Mouse (Mus musculus) macrophage (primary cell): ENCODE data around the gene Olfr314. TPM values are rescaled to one million over a fixed set of nuclear protein-coding genes. Genes with fewer than 3 reads are reported as not detected.
"Not testable (repeated sequence)": the region's sequence is repeated elsewhere in the genome, so short reads cannot be mapped to it uniquely, and the experiment has no call there.

Experiments
- H3K27ac ChIP-seq: fragments of 350-480 bp; formaldehyde crosslinking; 2 replicates; pipeline ENCODE4 v1.9.0; 2021
- H3K36me3 ChIP-seq: fragments of 350-480 bp; formaldehyde crosslinking; 2 replicates; pipeline ENCODE4 v1.9.0; 2021; ENCODE audit errors: inconsistent target
- H3K4me3 ChIP-seq: fragments of 350-480 bp; formaldehyde crosslinking; 2 replicates; pipeline ENCODE4 v1.9.0; 2021; ENCODE audit errors: inconsistent target
- H3K79me2 ChIP-seq: fragments of 350-480 bp; formaldehyde crosslinking; 2 replicates; pipeline ENCODE4 v1.9.0; 2021; ENCODE audit errors: inconsistent target
- WGBS: methylation state at CpG from one replicate; pipeline ENCODE4 v1.1.7; 2026; ENCODE audit warnings: inconsistent platforms; ENCODE audit not compliant: missing documents; 5-methylcytosine and 5-hydroxymethylcytosine counted together
- polyA plus RNA-seq: library from polyadenylated mRNA; stranded (reverse); fragments of 250-400 nt; gene quantifications from 3 replicates; pipeline ENCODE4 v1.2.4, GENCODE M21; 2018; ENCODE audit warnings: inconsistent platforms
- total RNA-seq, 78 experiments: library from RNA; depleted of rRNA; stranded (reverse); fragments of 250-400 nt; gene quantifications; 1 replicate in 9 of 78; 2 replicates in 24 of 78; 3 replicates in 43 of 78; 4 replicates in 2 of 78; pipeline ENCODE4 v1.2.4; 2018; ENCODE audit warnings: inconsistent platforms in 56 of 78

Gene Olfr314
- total RNA-seq (2018; cell fraction: chromatin; rRNA removed), result not detected
- not detected for total RNA-seq (2018; cell fraction: cytosol; rRNA removed)
- not detected for total RNA-seq (2018; cell fraction: nucleus; rRNA removed)
- polyA plus RNA-seq, result not detected in 3 replicates

DNA sequence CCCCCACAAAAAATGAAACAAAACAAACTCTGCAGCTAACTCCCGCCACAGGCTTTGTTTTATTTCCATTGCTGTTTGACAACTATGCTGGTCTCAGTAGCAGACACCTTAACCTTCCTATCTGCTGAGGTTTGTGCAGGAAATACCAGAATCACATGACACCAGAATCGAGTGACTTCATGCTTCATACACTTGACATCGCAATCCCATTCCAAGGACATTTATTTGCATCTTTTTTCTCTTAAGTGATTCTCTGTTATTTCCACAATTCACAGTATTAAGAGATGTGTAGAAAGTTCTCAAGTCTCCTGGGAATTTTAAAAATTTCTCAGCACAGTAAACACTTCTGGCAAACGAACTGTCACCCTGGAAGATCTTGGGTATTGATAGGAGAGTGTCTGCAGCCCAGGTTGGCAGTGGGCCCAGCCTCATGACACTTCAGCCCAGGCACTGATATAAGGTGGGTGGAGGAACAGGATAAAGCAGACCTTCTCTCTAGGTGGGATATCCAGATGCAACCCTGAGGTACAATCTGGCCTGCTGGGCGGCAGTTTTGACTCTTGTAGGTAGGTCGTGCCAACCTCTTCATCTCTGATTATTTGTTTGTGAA lies at the start of gene Olfr314:
Gene Olfr314 (plus strand): TSS at position 473 of the 610 bp plus-strand sequence.
- Histone ChIP-seq H3K36me3 (no peaks in the 10 kb centered on the region), H3K4me3 (no peak within 1 kb of the TSS), H3K27ac (no peak within 1 kb of the TSS), H3K79me2 (no peaks in the 10 kb centered on the region)
- WGBS, result 74% methylated on average over 6 of the region's 6 CpGs

DNA sequence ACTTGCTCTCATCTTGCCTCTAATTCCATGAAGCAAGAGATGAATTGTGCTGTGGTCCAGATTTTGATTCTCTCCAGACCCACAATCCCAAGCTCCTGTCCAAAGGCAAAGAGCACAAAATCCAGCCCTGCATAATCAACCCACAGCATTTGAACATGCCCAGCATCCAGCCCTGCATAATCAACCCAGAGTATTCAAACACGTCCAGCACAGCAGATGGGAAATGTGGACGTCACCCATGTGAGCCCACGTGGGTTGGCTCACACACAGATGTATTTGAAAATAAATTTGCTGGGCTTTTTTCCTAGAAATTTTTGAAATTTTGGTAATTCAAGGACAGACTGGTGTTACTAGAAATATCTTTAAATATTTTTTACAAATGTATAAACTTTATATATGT lies 49.4 kb upstream of the Olfr314 start:
- 71% methylated on average over 3 of the region's 3 CpGs for WGBS
- no peak overlapping the region for H3K4me3 ChIP-seq
- H3K79me2 ChIP-seq, result no peaks in the 10 kb centered on the region
- H3K27ac ChIP-seq, result no peak overlapping the region
- no peaks in the 10 kb centered on the region for H3K36me3 ChIP-seq

DNA sequence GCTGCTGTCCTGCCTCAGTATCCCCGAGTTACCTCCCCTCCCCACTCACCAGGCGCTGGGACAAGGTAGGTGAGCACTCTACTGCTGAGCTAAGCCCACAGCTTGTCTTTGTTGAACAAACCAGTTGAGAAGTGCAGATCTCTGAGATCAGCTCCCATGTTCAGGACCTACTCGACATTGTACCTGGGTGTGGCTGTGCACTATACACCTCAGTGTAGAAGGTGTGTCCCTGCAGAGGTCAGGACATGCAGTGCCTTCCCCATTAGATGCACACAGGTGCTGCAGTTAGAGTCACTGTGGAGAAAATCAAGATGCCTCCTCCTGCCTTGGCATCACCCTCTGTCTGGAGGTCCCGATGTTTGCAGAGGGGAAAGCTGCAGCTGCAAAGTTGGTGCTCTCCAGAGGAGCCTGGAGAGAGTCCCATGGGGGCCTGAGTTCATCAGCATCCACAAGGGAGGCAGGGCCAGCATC lies 43.9 kb upstream of the Olfr314 start, which contains the start of gene Olfr317:
Gene Olfr317 (minus strand): TSS at position 421 of the 471 bp plus-strand sequence.
- H3K4me3 ChIP-seq, result no peak within 1 kb of the TSS
- H3K36me3 ChIP-seq, result no peaks in the 10 kb centered on the region
- H3K27ac ChIP-seq, result no peak within 1 kb of the TSS
- no peaks in the 10 kb centered on the region for H3K79me2 ChIP-seq
- WGBS, result 71% methylated on average over 4 of the region's 4 CpGs

DNA sequence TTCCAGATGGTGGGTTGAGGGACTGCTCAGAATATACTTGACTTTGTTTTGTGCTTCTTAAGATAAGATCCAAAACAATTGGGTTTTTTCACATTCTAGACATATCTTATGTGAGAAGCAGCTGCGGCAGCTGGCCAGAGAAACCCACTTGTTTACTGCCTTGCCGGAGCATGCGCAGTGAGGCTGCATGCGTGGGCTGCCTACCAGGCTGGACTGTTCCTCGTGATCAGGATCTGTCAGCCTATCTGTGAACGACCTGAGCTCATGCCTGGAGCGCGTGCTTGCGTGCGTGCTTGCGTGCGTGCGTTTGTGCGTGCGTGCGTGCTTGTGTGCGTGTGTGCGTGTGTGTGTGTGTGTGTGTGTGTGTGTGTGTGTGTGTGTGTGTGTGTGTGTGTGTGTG lies 31.7 kb upstream of the Olfr314 start:
- not testable (repeated sequence) for H3K4me3 ChIP-seq, H3K27ac ChIP-seq, H3K79me2 ChIP-seq, H3K36me3 ChIP-seq
- 91% methylated on average over 6 of the region's 18 CpGs for WGBS

DNA sequence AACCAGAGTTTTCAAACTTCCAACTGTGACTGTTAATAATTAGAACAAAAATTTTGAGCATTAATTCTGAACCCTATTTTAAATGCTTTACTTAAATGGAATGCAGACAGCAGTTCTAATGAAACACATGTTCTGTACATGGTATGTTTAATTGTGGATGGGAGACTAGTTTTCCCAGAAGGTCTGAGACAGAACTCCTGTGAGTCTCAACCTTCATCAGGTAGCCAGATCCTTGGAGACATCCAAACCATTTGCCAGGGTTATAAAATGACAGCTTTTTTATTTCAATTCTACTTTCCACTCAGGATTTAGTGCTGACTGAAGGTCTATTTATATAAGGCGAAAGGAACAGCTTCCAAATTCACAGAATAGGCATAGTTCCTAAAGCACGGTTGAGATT lies 30.3 kb upstream of the Olfr314 start, which contains the start of gene Olfr316:
Gene Olfr316 (plus strand): TSS at position 301 of the 400 bp plus-strand sequence.
- Histone ChIP-seq H3K79me2 (no peaks in the 10 kb centered on the region), H3K4me3 (no peak within 1 kb of the TSS), H3K36me3 (no peaks in the 10 kb centered on the region), H3K27ac (no peak within 1 kb of the TSS)
- WGBS, result 85% methylated on average over 2 of the region's 2 CpGs

DNA sequence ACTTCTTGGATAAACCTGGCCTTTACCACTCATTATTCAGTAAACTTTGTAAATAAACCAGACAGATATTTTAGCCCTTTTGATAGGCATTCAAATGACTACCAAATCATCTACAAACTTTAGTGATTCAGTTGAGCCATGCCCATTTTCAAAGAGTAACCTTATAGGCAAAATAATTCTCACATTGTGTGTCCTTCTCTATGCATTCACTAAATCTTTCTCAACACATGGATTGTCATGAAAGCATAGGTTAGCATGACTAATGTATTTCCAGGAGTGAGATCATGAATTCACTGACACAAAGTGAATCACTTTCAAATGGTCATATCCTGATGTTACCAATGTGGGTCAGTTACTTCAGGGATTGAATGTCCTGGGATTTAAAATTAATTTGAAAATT lies 9.9 kb upstream of the Olfr314 start, which contains the start of gene Olfr315:
Gene Olfr315 (plus strand): TSS at position 301 of the 400 bp plus-strand sequence.
- H3K27ac ChIP-seq, result no peak within 1 kb of the TSS
- no peaks in the 10 kb centered on the region for H3K36me3 ChIP-seq
- no peaks in the 10 kb centered on the region for H3K79me2 ChIP-seq

DNA sequence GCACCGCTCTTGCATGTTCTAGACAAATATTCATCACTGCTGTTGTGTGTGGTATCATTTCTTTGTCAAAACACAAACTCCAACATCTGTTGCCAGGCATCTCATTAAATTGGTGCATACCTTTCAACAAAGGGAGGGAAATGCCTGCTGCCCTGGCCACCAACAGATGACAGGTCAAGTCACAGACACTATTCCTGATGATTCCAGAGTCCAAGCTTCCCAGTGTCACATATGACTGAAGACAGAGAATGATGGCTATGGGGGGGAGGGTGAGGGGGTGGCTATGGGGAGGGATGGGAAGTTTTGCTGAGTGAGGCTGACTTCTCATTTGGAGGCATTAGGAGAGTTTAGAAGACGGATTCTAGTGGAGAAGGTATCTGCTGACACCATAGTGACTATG lies 1.4 kb downstream of the Olfr314 start:
- no peak overlapping the region for H3K4me3 ChIP-seq
- H3K79me2 ChIP-seq, result no peaks in the 10 kb centered on the region
- H3K36me3 ChIP-seq, result no peaks in the 10 kb centered on the region
- H3K27ac ChIP-seq, result no peak overlapping the region
- 100% methylated on average over 2 of the region's 2 CpGs for WGBS

More for the DNA sequence above, 9.9 kb upstream of the Olfr314 start, which contains the start of gene Olfr315:
- no peak within 1 kb of the TSS for H3K4me3 ChIP-seq

DNA sequence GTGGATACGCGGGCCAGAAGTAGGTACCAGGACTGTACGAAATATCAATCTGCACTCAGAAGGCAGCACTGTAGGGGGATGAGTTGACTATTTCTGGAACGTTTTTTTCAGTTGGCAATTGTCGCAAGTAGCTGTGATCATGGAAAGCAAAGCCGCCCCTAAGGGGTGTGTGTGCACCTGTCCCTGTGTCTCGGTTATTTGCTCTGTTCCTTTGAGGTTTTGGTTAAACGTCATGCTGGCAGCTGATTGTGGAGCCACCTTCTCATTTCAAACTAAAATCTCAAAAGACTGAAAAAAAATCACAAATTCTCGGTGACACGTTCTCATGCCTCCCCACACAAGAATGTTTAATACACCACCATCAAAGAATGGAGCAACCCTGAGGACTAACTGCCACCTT lies 4.9 kb downstream of the Olfr314 start:
- no peak overlapping the region for H3K27ac ChIP-seq
- WGBS, result 92% methylated on average over 10 of the region's 10 CpGs
- H3K36me3 ChIP-seq, result no peaks in the 10 kb centered on the region
- no peaks in the 10 kb centered on the region for H3K79me2 ChIP-seq
- H3K4me3 ChIP-seq, result no peak overlapping the region

DNA sequence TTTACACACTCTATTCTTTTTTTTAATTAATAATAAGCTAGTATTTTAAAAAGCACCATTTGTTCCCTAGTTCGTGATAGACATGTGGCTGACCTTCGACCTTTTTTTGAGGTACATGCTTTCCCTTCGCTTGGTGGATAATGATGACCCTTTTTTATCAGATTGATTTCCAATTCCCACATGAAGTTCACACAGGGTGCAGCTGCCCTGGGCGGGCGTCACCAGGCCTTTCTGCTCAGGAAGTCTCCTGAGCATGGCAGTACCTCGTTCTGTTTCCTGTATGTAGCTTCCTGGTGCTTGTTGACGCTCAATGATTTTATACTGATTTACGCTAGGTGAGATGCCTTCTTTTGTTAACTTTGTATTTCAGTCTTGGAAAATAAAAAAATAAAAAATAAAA lies 5.6 kb downstream of the Olfr314 start:
- H3K27ac ChIP-seq, result no peak overlapping the region
- 43% methylated on average over 8 of the region's 8 CpGs for WGBS

DNA sequence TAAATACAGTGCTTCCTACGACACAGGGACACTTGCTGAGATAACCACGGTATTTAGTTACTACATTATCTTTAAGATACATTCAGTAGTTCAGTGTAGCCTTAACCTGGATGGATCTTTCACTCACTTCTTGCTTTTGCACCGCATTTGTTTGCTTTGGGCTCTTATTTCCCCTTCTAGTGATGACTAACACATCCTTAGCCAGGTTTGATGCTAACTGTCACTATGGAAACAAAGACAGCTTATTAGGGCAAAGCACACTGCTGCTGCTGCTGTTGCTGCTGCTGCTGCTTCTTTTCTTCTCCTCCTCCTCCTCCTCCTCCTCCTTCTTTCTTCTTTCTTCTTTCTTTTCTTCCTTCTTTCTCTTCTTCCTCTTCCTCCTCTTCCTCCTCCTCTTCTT lies 6.8 kb downstream of the Olfr314 start:
- no peaks in the 10 kb centered on the region for H3K79me2 ChIP-seq
- H3K36me3 ChIP-seq, result no peaks in the 10 kb centered on the region
- no peak overlapping the region for H3K4me3 ChIP-seq
- H3K27ac ChIP-seq, result no peak overlapping the region
- WGBS, result 41% methylated on average over 3 of the region's 3 CpGs

More for the DNA sequence above, 5.6 kb downstream of the Olfr314 start:
- H3K36me3 ChIP-seq, result no peaks in the 10 kb centered on the region
- no peaks in the 10 kb centered on the region for H3K79me2 ChIP-seq
- H3K4me3 ChIP-seq, result no peak overlapping the region

DNA sequence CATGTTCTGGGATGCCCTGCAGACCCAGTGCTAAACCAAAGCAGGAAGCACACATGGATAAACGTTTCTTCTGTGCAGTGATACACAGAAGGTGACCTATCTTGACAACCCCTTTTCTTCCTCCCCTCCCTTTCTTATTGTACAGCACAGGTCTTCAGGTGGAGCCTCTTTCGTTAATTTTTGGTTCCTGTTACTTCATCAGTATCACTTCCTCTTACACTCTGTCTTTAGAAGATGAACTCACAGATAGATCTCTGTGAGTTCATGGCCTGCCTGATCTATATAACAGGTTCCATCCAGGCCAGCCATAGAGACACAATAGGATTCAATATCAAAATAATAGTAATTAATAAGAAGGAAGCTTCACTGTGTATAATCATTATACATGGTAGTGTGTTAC lies 7.3 kb downstream of the Olfr314 start:
- WGBS, result 21% methylated on average over 2 of the region's 2 CpGs
- no peaks in the 10 kb centered on the region for H3K79me2 ChIP-seq
- H3K27ac ChIP-seq, result no peak overlapping the region
- no peak overlapping the region for H3K4me3 ChIP-seq
- H3K36me3 ChIP-seq, result no peaks in the 10 kb centered on the region

DNA sequence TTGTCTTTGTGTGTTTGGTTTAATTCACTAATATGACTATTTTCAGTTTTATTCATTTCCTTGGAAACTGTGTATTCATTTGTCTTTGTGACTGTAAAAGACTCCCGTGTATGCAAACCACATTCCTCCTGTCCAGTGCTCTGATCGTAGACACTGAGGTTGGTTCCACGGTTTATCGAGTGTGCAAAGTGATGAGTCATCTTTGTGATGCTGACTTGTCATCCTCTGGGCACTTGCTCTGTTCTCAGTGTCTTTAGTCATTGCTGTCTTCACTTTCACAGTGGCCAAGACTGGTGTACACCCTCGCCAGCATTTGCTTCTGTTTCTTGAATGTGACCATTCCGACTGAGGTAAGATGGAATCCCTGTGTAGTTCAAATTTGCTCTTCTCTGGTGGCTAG lies 7.9 kb downstream of the Olfr314 start:
- H3K36me3 ChIP-seq, result no peaks in the 10 kb centered on the region
- no peak overlapping the region for H3K4me3 ChIP-seq
- H3K27ac ChIP-seq, result no peak overlapping the region
- no peaks in the 10 kb centered on the region for H3K79me2 ChIP-seq
- WGBS, result 45% methylated on average over 6 of the region's 6 CpGs

DNA sequence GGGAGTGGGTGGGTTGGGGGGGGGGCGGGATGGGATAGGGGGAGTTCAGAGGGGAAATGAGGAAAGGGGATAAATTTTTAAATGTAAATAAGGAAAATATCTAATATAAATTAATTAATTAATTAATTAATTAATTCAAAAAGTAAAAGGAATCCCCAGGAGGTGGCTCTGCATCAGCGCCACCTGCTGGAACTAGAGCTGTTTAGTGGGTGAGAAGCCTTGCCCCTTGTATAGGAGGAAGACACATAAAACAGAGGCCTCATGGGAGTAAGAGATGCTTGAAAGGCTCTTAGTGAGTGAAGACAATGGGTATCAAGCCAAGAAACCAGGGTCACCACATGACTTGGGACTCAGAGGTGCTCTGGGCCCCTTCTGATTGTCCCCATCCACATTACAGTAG lies 13.1 kb downstream of the Olfr314 start:
- Histone ChIP-seq H3K36me3 (no peaks in the 10 kb centered on the region), H3K79me2 (no peaks in the 10 kb centered on the region), H3K4me3 (no peak overlapping the region), H3K27ac (no peak overlapping the region)
- 96% methylated on average over 2 of the region's 2 CpGs for WGBS

DNA sequence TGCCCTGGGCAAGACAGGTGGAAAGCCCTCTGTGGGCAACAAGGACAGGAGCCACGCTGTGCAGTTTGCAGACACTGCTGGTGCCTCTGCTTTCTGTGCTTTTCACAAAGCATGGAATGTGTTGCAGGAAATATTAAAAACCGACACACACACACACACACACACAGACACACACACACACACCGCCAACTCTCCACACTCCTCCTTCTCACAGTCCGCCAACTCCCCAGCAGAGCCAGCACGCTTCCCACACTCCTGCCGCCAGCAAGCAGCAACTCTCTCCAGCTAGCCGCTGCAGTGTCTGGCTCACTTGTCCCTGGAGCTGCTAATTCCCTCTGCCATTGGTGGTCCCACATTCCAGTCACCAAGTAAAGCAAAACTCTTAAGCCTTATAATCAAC lies 14.1 kb downstream of the Olfr314 start:
- Histone ChIP-seq H3K36me3 (no peaks in the 10 kb centered on the region), H3K79me2 (no peaks in the 10 kb centered on the region), H3K27ac (no peak overlapping the region), H3K4me3 (no peak overlapping the region)
- 84% methylated on average over 7 of the region's 7 CpGs for WGBS

DNA sequence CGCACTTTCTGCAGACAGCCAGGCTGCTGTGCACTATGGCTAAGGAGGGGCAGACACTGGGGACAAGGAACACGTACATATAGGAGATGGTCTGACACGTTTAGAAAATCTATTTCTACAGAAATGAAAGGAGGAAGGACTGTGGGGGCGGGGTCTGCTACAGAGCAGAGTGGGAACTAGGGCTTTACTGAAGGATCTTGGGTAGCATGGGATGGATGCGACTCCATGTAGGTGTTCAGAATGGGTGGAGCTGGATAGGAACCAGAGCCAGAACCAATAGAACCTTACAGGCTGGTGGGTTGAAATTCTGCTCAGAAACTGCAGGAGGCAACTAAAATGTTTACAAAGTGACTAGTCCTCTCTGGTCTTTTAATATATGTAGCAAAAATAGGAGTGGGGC lies 17.0 kb downstream of the Olfr314 start:
- Histone ChIP-seq H3K36me3 (no peaks in the 10 kb centered on the region), H3K79me2 (no peaks in the 10 kb centered on the region), H3K27ac (no peak overlapping the region), H3K4me3 (no peak overlapping the region)
- WGBS, result 56% methylated on average over 5 of the region's 5 CpGs
